Mouse (Mus musculus) embryo, embryonic 10 days (tissue): Measurements from ENCODE around the gene Cd300a.
A peak's percentile ranks its signal among the peaks of the same experiment; 100 is the strongest.
"Not testable (repeated sequence)": the region's sequence is repeated elsewhere in the genome, so short reads cannot be mapped to it uniquely, and the experiment has no call there.

ENCODE experiments used
- DNase-seq: peaks from one replicate; pipeline ENCODE4 v3.0.0-alpha.2; 2015; ENCODE audit warnings: low spot score

Cd300a gene

GRCm38 (mm10) chr11:114907567-114907966 lies 17.7 kb downstream of the Cd300a start:
- no peak for DNase-seq

GRCm38 (mm10) chr11:114908086-114908485 lies 18.2 kb downstream of the Cd300a start:
- no peak for DNase-seq

- DNase-seq = not testable (repeated sequence)
Measured at GRCm38 (mm10) chr11:114909538-114909937, 19.7 kb downstream of the Cd300a start.

GRCm38 (mm10) chr11:114912847-114913246 lies 23.0 kb downstream of the Cd300a start:
- DNase-seq = peak; percentile 92

- DNase-seq = no peak
Measured at GRCm38 (mm10) chr11:114914978-114915377, 25.1 kb downstream of the Cd300a start.

GRCm38 (mm10) chr11:114917120-114917519 lies 27.3 kb downstream of the Cd300a start:
- DNase-seq = no peak

- DNase-seq = no peak
Measured at GRCm38 (mm10) chr11:114922439-114922838, 32.6 kb downstream of the Cd300a start.

GRCm38 (mm10) chr11:114923961-114924360 lies 34.1 kb downstream of the Cd300a start:
- peak; percentile 44 for DNase-seq

GRCm38 (mm10) chr11:114929581-114929980 lies 39.7 kb downstream of the Cd300a start:
- DNase-seq = no peak

GRCm38 (mm10) chr11:114931041-114931440 lies 41.2 kb downstream of the Cd300a start:
- no peak for DNase-seq

GRCm38 (mm10) chr11:114933591-114933990 lies 43.8 kb downstream of the Cd300a start:
- DNase-seq = no peak

- no peak for DNase-seq
Measured at GRCm38 (mm10) chr11:114934144-114934543, 44.3 kb downstream of the Cd300a start, which contains the start of gene Cd300lb. Gene Cd300lb, minus strand, starts transcription at chr11:114934386.
